Mouse (Mus musculus): Measurements from ENCODE around the gene Dusp2. TPM values are rescaled to one million over a fixed set of nuclear protein-coding genes. Genes with fewer than 3 reads are reported as not detected.

The Dusp2 gene
- polyA plus RNA-seq, 1 experiment from 2014 or later, result 7.1 TPM

Other genes starting within 250 kb of the Dusp2 start
- gene Ncaph, start 202.2 kb upstream of the Dusp2 start, polyA plus RNA-seq (2014; fragmentation: Nextera tagmentation; extraction: Ambion mirVana), result 60.4 and 68.2 TPM in 2 replicates
- 16.7 and 19.0 TPM in 2 replicates for gene Itpripl1, start 192.7 kb upstream of the Dusp2 start, polyA plus RNA-seq (2014; fragmentation: Nextera tagmentation; extraction: Ambion mirVana)
- 1.8 and 2.5 TPM in 2 replicates for gene 1810024B03Rik, start 127.9 kb upstream of the Dusp2 start, polyA plus RNA-seq (2014; fragmentation: Nextera tagmentation; extraction: Ambion mirVana)
- gene Snrnp200, start 127.8 kb upstream of the Dusp2 start, polyA plus RNA-seq (2014; fragmentation: Nextera tagmentation; extraction: Ambion mirVana), result 54.6 and 68.6 TPM in 2 replicates
- 58.5 and 60.5 TPM in 2 replicates for gene Ciao1, start 88.3 kb upstream of the Dusp2 start, polyA plus RNA-seq (2014; fragmentation: Nextera tagmentation; extraction: Ambion mirVana)
- gene Tmem127, start 88.3 kb upstream of the Dusp2 start, polyA plus RNA-seq (2014; fragmentation: Nextera tagmentation; extraction: Ambion mirVana), result 25.6 and 25.9 TPM in 2 replicates
- 81.0 and 85.5 TPM in 2 replicates for gene Stard7, start 65.9 kb upstream of the Dusp2 start, polyA plus RNA-seq (2014; fragmentation: Nextera tagmentation; extraction: Ambion mirVana)
- 0.09 and 0.14 TPM in 2 replicates for gene Astl, start 2.5 kb downstream of the Dusp2 start, polyA plus RNA-seq (2014; fragmentation: Nextera tagmentation; extraction: Ambion mirVana)
- gene Adra2b, start 27.0 kb downstream of the Dusp2 start, polyA plus RNA-seq (2014; fragmentation: Nextera tagmentation; extraction: Ambion mirVana), result 0.51 and 0.72 TPM in 2 replicates
- 0.26 and 0.39 TPM in 2 replicates for gene Gpat2, start 89.0 kb downstream of the Dusp2 start, polyA plus RNA-seq (2014; fragmentation: Nextera tagmentation; extraction: Ambion mirVana)
- gene Fahd2a, start 108.4 kb downstream of the Dusp2 start, polyA plus RNA-seq (2014; fragmentation: Nextera tagmentation; extraction: Ambion mirVana), result 16.6 and 19.3 TPM in 2 replicates
- 5.6 and 6.1 TPM in 2 replicates for gene Kcnip3, start 185.9 kb downstream of the Dusp2 start, polyA plus RNA-seq (2014; fragmentation: Nextera tagmentation; extraction: Ambion mirVana)
- gene Prom2, start 205.3 kb downstream of the Dusp2 start, polyA plus RNA-seq (2014; fragmentation: Nextera tagmentation; extraction: Ambion mirVana), result 3.3 and 4.1 TPM in 2 replicates